ENCODE assay signal across 9 mouse cellular contexts in genomic region chr14:31659501-31660181, GRCm38 (mm10). TPM values are rescaled to one million over a fixed set of nuclear protein-coding genes. Genes with fewer than 3 reads are reported as not detected.
DNase-seq lines count a peak whose midpoint lies in the region; ATAC-seq and TF ChIP-seq lines count a peak whose summit lies in the region.
"Had no signal": no experiment of that assay in that cellular context is flagged by ENCODE, and none has a peak within 500 bp of the region (broad histone marks: within the 10 kb centered on the region; RNA-seq: fewer than 3 reads in every experiment).

No protein-coding gene starts in this region.

- H3K27me3 ChIP-seq in liver, embryonic 16.5 days (ENCODE audit: control insufficient read depth, insufficient read depth, low read depth, low read length) = no peaks in the 10 kb centered on the region
- 0 out of 2 replicates have a peak, but pooled peaks cover 5% of the 10 kb centered on the region for H3K27me3 ChIP-seq in liver, embryonic 12.5 days (replicated peaks)
- H3K27me3 ChIP-seq in kidney, adult 2 months (replicated peaks; ENCODE audit: control insufficient read depth, insufficient read depth, low read length) = no peaks in the 10 kb centered on the region

- H3K4me1 ChIP-seq in liver, embryonic 16.5 days (ENCODE audit: control insufficient read depth, low read depth, low read length) = peaks cover 21% of the 10 kb centered on the region
- peaks cover 48% of the 10 kb centered on the region for H3K4me1 ChIP-seq in liver, embryonic 12.5 days
- H3K4me1 ChIP-seq in kidney, adult 2 months (ENCODE audit: control insufficient read depth, insufficient read depth, low read length) = peaks cover 49% of the 10 kb centered on the region
- peaks cover 40% of the 10 kb centered on the region for H3K4me1 ChIP-seq in olfactory bulb, adult 2 months (ENCODE audit: control insufficient read depth, insufficient read depth, low read length)

- H3K9ac ChIP-seq in liver, embryonic 16.5 days (ENCODE audit: low read depth, low read length) = no peak overlapping the region
- no peak overlapping the region for H3K9ac ChIP-seq in liver, embryonic 12.5 days

- no peak overlapping the region for H3K4me3 ChIP-seq in liver, embryonic 16.5 days (ENCODE audit: low read depth, low read length)
- no peak overlapping the region for H3K4me3 ChIP-seq in liver, embryonic 12.5 days
- H3K4me3 ChIP-seq in kidney, adult 2 months (ENCODE audit: insufficient read depth, low read depth, low read length) = no peak overlapping the region
- H3K4me3 ChIP-seq in olfactory bulb, adult 2 months (ENCODE audit: insufficient read depth, low read depth, low read length) = no peak overlapping the region

- 53% methylated on average over 10 of the region's 10 CpGs for WGBS in liver, embryonic 16.5 days (ENCODE audit: insufficient replicate concordance)
- 61% methylated on average over 10 of the region's 10 CpGs for WGBS in liver, embryonic 12.5 days (ENCODE audit: insufficient replicate concordance)
- WGBS in kidney, adult 2 months = 7% methylated on average over 10 of the region's 10 CpGs
- 16% methylated on average over 10 of the region's 10 CpGs for WGBS in olfactory bulb, adult 2 months

- ATAC-seq in liver, embryonic 16.5 days (ENCODE audit: low read depth) = no peak
- ATAC-seq in liver, embryonic 12.5 days = no peak
- no peak for ATAC-seq in activated CD4-positive, CD25-positive, alpha-beta regulatory T cell, adult 4 months

- H3K27ac ChIP-seq in liver, embryonic 16.5 days (ENCODE audit: low read length) = peak overlapping the region; percentile 34; the same call in 1 of the 2 replicates
- H3K27ac ChIP-seq in liver, embryonic 12.5 days = no peak overlapping the region
- peak overlapping the region; percentile 83 for H3K27ac ChIP-seq in kidney, adult 2 months (ENCODE audit: insufficient read depth, low read depth, low read length)
- H3K27ac ChIP-seq in olfactory bulb, adult 2 months (ENCODE audit: insufficient read depth, low read depth, low read length) = peak overlapping the region; percentile 74

- H3K36me3 ChIP-seq in liver, embryonic 16.5 days (ENCODE audit: control insufficient read depth, insufficient read depth) = no peaks in the 10 kb centered on the region
- H3K36me3 ChIP-seq in liver, embryonic 12.5 days = no peaks in the 10 kb centered on the region
- H3K36me3 ChIP-seq in kidney, adult 2 months (ENCODE audit: control insufficient read depth, insufficient read depth, low read length) = no peaks in the 10 kb centered on the region

- no peak for TF ChIP-seq CTCF in kidney, adult 2 months (conservative IDR thresholded peaks at IDR 0.05; ENCODE audit: insufficient read depth, insufficient read length, low read depth, low read length)
- TF ChIP-seq CTCF in olfactory bulb, adult 2 months (IDR thresholded peaks at IDR 0.05; ENCODE audit: insufficient read depth, low read depth, low read length) = no peak

- DNase-seq in adrenal gland, postnatal 25 days = peak; percentile 38
- peak; percentile 75 to 82 for DNase-seq in heart, adult 18-20 months
- peak; percentile 87 for DNase-seq in kidney, adult 2 months
- DNase-seq in B cell, adult 2 months = no peak

- TF ChIP-seq POLR2A in kidney, adult 2 months (IDR thresholded peaks at IDR 0.05; ENCODE audit: low read depth, low read length) = no peak
- no peak for TF ChIP-seq POLR2A in olfactory bulb, adult 2 months (IDR thresholded peaks at IDR 0.05; ENCODE audit: insufficient read depth, low read depth, low read length)

- H3K4me2 ChIP-seq in liver, embryonic 16.5 days (ENCODE audit: low read depth, low read length) = no peak overlapping the region
- H3K4me2 ChIP-seq in liver, embryonic 12.5 days = no peak overlapping the region

- no peaks in the 10 kb centered on the region for H3K9me3 ChIP-seq in liver, embryonic 16.5 days (replicated peaks; ENCODE audit: control insufficient read depth, low read length)
- no peaks in the 10 kb centered on the region for H3K9me3 ChIP-seq in liver, embryonic 12.5 days (replicated peaks)

RNA-seq across cellular contexts. Expression of gene Hacl1, which starts 18.6 kb away (rescaled TPM):
- polyA plus RNA-seq in liver, embryonic 16.5 days (2015; fragmentation: Nextera tagmentation; extraction: Ambion mirVana) = 15.9 and 16.1 TPM in 2 replicates
- polyA plus RNA-seq in liver, embryonic 12.5 days (2016; fragmentation: Nextera tagmentation; extraction: Ambion mirVana) = 7.4 and 9.8 TPM in 2 replicates
- total RNA-seq in adrenal gland, postnatal 25 days (2021) = 53.2 and 69.0 TPM in 2 replicates
- total RNA-seq in heart, adult 18-20 months (2021) = 10 to 100 TPM; 10.9 to 11.5 TPM
- polyA plus RNA-seq in kidney, adult 2 months (2012; rRNA removed) = 129 and 154 TPM in 2 replicates
- not detected in 2 replicates for polyA plus RNA-seq in olfactory bulb, adult 2 months (2012; ENCODE audit: insufficient read depth, insufficient read length, low replicate concordance, missing spikeins)
- 10 to 100 TPM; 36.2 to 37.2 TPM for polyA plus RNA-seq in activated CD4-positive, CD25-positive, alpha-beta regulatory T cell, adult 4 months (2017; shearing (Covaris generic))

RNA-seq across cellular contexts. Expression of gene Btd, which starts 18.8 kb away (rescaled TPM):
- polyA plus RNA-seq in liver, embryonic 16.5 days (2015; fragmentation: Nextera tagmentation; extraction: Ambion mirVana) = 13.0 and 15.4 TPM in 2 replicates
- 8.8 and 9.6 TPM in 2 replicates for polyA plus RNA-seq in liver, embryonic 12.5 days (2016; fragmentation: Nextera tagmentation; extraction: Ambion mirVana)
- 65.9 and 70.8 TPM in 2 replicates for total RNA-seq in adrenal gland, postnatal 25 days (2021)
- 10 to 100 TPM in 1 of 2 experiments, 1 to 10 TPM in 1; 7.8 to 13.2 TPM for total RNA-seq in heart, adult 18-20 months (2021)
- 119 and 134 TPM in 2 replicates for polyA plus RNA-seq in kidney, adult 2 months (2012; rRNA removed)
- not detected in 2 replicates for polyA plus RNA-seq in olfactory bulb, adult 2 months (2012; ENCODE audit: insufficient read depth, insufficient read length, low replicate concordance, missing spikeins)
- polyA plus RNA-seq in activated CD4-positive, CD25-positive, alpha-beta regulatory T cell, adult 4 months (2017; shearing (Covaris generic)) = 10 to 100 TPM; 19.7 to 29.2 TPM

RNA-seq across cellular contexts. Expression of gene Gm49387, which starts 19.0 kb away (rescaled TPM):
- polyA plus RNA-seq in liver, embryonic 16.5 days (2015; fragmentation: Nextera tagmentation; extraction: Ambion mirVana) = 2.1 and 5.1 TPM in 2 replicates
- polyA plus RNA-seq in liver, embryonic 12.5 days (2016; fragmentation: Nextera tagmentation; extraction: Ambion mirVana) = 0.37 and 1.3 TPM in 2 replicates
- total RNA-seq in adrenal gland, postnatal 25 days (2021) = 0.62 and 1.2 TPM in 2 replicates
- total RNA-seq in heart, adult 18-20 months (2021) = 1 to 10 TPM in 1 of 2 experiments, not detected in 1; 2.1 TPM
- not detected in 2 replicates for polyA plus RNA-seq in kidney, adult 2 months (2012; rRNA removed)
- not detected in 2 replicates for polyA plus RNA-seq in olfactory bulb, adult 2 months (2012; ENCODE audit: insufficient read depth, insufficient read length, low replicate concordance, missing spikeins)
- polyA plus RNA-seq in activated CD4-positive, CD25-positive, alpha-beta regulatory T cell, adult 4 months (2017; shearing (Covaris generic)) = not detected
- total RNA-seq: layer of hippocampus, postnatal 10 days had no signal

Comparison
In these comparisons a context has a peak if more than half of its experiments do, and no peak if none do; other contexts are left out.
1. DNase-seq: peak in adrenal gland, postnatal 25 days (single experiment), heart, adult 18-20 months (2 of 2) and kidney, adult 2 months (single experiment); none in B cell, adult 2 months (0 of 2).